Mouse (Mus musculus): ENCODE results near the gene Vmn1r64.
"Not testable (repeated sequence)": the region's sequence is repeated elsewhere in the genome, so short reads cannot be mapped to it uniquely, and the experiment has no call there.

Gene Vmn1r64

DNA sequence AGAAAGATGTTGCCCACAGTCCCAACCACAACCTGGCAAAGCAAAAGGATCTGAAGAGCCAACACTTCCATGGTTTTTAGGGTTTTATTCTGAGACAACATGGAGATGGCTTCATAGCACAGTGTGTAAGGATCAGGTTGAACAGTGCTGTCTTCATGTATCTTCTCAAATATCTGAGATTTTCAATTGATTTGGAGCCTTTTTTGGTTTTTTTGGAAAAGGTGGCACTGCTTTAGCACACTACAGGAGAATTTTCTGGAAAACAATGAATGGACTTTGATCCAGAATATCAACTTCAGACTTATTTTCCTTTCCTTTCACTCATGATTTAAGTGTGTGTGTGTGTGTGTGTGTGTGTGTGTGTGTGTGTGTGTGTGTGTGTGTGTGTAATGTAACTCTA, at the start of gene Vmn1r64:
Vmn1r64 (minus strand) TSS at position 101 of the 400 bp plus-strand sequence.
- no peak for DNase-seq

- DNase-seq = no peak
Measured at GRCm38 (mm10) chr7:5899238-5899637, 14.9 kb upstream of the Vmn1r64 start.

DNA sequence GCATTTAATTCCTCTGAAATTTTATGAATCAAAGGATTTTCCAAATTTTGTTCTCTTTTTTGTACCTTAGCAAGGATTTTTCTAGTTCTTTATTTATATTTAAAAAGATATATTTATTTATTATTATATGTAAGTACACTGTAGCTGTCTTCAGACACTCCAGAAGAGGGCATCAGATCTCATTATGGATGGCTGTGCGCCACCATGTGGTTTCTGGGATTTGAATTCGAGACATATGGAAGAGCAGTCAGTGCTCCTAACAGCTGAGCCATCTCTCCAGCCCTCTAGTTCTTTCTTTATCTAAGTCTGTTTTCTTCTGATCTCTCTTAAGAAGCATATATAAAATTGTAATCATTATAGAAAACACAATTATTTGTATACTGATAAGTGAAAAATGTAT, 12.9 kb upstream of the Vmn1r64 start:
- DNase-seq = not testable (repeated sequence)
